Mouse (Mus musculus): ENCODE measurements around the gene Otx2. TPM values are rescaled to one million over a fixed set of nuclear protein-coding genes. Genes with fewer than 3 reads are reported as not detected.

The Otx2 gene
- polyA plus RNA-seq, 1 experiment from 2014 or later, result not detected

GRCm38 (mm10) chr14:48661151-48661550, 12.5 kb downstream of the Otx2 start:
- 0 out of 2 replicates have a peak, but pooled peaks cover 5% of the 10 kb centered on the region for H3K4me1 ChIP-seq (replicated peaks; ENCODE audit: insufficient read depth, low read length)
- no peak overlapping the region for H3K4me2 ChIP-seq (ENCODE audit: low read length)
- no peak for TF ChIP-seq CTCF (IDR thresholded peaks at IDR 0.05; ENCODE audit: low read depth)
- WGBS, result 7% methylated on average over 8 of the region's 8 CpGs
- ATAC-seq (replicated peaks; ENCODE audit: low FRiP score, low read depth) (no peak), DNase-seq (ENCODE audit: low spot score) (no peak)
- peaks cover 83% of the 10 kb centered on the region for H3K27me3 ChIP-seq (ENCODE audit: insufficient read depth, low read length)
- H3K9me3 ChIP-seq (replicated peaks; ENCODE audit: low read length), result no peaks in the 10 kb centered on the region
- H3K36me3 ChIP-seq (ENCODE audit: insufficient read depth, low read length), result no peaks in the 10 kb centered on the region
- no peak overlapping the region for H3K4me3 ChIP-seq (replicated peaks; ENCODE audit: low read depth, low read length)
- H3K27ac ChIP-seq, result no peak overlapping the region
- no peak overlapping the region for H3K9ac ChIP-seq (ENCODE audit: low read depth, low read length)

- 48% methylated on average over 4 of the region's 4 CpGs for WGBS
- DNase-seq (ENCODE audit: low spot score), result no peak
- H3K4me1 ChIP-seq (replicated peaks; ENCODE audit: insufficient read depth, low read length), result 0 out of 2 replicates have a peak, but pooled peaks cover 5% of the 10 kb centered on the region
- TF ChIP-seq CTCF (IDR thresholded peaks at IDR 0.05; ENCODE audit: low read depth), result no peak
- H3K9me3 ChIP-seq (replicated peaks; ENCODE audit: low read length), result no peaks in the 10 kb centered on the region
- H3K27me3 ChIP-seq (ENCODE audit: insufficient read depth, low read length), result peaks cover 84% of the 10 kb centered on the region
- H3K4me3 ChIP-seq (replicated peaks; ENCODE audit: low read depth, low read length), result no peak overlapping the region
- H3K36me3 ChIP-seq (ENCODE audit: insufficient read depth, low read length), result no peaks in the 10 kb centered on the region
- no peak for ATAC-seq (replicated peaks; ENCODE audit: low FRiP score, low read depth)
- H3K4me2 ChIP-seq (ENCODE audit: low read length), result no peak overlapping the region
- no peak overlapping the region for H3K9ac ChIP-seq (ENCODE audit: low read depth, low read length)
- H3K27ac ChIP-seq, result no peak overlapping the region
Observed at GRCm38 (mm10) chr14:48660593-48660992, 13.0 kb downstream of the Otx2 start.

GRCm38 (mm10) chr14:48659661-48660060, 14.0 kb downstream of the Otx2 start:
- DNase-seq (ENCODE audit: low spot score) (no peak), ATAC-seq (replicated peaks; ENCODE audit: low FRiP score, low read depth) (no peak)
- Histone ChIP-seq H3K27me3 (ENCODE audit: insufficient read depth, low read length) (peaks cover 83% of the 10 kb centered on the region), H3K36me3 (ENCODE audit: insufficient read depth, low read length) (no peaks in the 10 kb centered on the region), H3K4me1 (replicated peaks; ENCODE audit: insufficient read depth, low read length) (no peaks in the 10 kb centered on the region), H3K9me3 (replicated peaks; ENCODE audit: low read length) (no peaks in the 10 kb centered on the region), H3K9ac (ENCODE audit: low read depth, low read length) (no peak overlapping the region), H3K4me3 (replicated peaks; ENCODE audit: low read depth, low read length) (no peak overlapping the region), H3K4me2 (ENCODE audit: low read length) (no peak overlapping the region), H3K27ac (no peak overlapping the region)
- 56% methylated on average over 4 of the region's 4 CpGs for WGBS
- no peak for TF ChIP-seq CTCF (IDR thresholded peaks at IDR 0.05; ENCODE audit: low read depth)

- no peak for TF ChIP-seq CTCF (IDR thresholded peaks at IDR 0.05; ENCODE audit: low read depth)
- Histone ChIP-seq H3K9me3 (replicated peaks; ENCODE audit: low read length) (no peaks in the 10 kb centered on the region), H3K36me3 (ENCODE audit: insufficient read depth, low read length) (no peaks in the 10 kb centered on the region), H3K9ac (ENCODE audit: low read depth, low read length) (no peak overlapping the region), H3K4me1 (replicated peaks; ENCODE audit: insufficient read depth, low read length) (no peaks in the 10 kb centered on the region), H3K27me3 (ENCODE audit: insufficient read depth, low read length) (peaks cover 91% of the 10 kb centered on the region), H3K4me2 (ENCODE audit: low read length) (no peak overlapping the region), H3K27ac (no peak overlapping the region), H3K4me3 (replicated peaks; ENCODE audit: low read depth, low read length) (no peak overlapping the region)
- DNase-seq (ENCODE audit: low spot score) (no peak), ATAC-seq (replicated peaks; ENCODE audit: low FRiP score, low read depth) (no peak)
- 68% methylated on average over 6 of the region's 6 CpGs for WGBS
Observed at GRCm38 (mm10) chr14:48657241-48657640, 16.4 kb downstream of the Otx2 start.

GRCm38 (mm10) chr14:48656711-48657110, 16.9 kb downstream of the Otx2 start:
- no peak for TF ChIP-seq CTCF (IDR thresholded peaks at IDR 0.05; ENCODE audit: low read depth)
- Histone ChIP-seq H3K27ac (no peak overlapping the region), H3K4me3 (replicated peaks; ENCODE audit: low read depth, low read length) (no peak overlapping the region), H3K9me3 (replicated peaks; ENCODE audit: low read length) (no peaks in the 10 kb centered on the region), H3K4me1 (replicated peaks; ENCODE audit: insufficient read depth, low read length) (no peaks in the 10 kb centered on the region), H3K27me3 (ENCODE audit: insufficient read depth, low read length) (peaks cover 92% of the 10 kb centered on the region), H3K4me2 (ENCODE audit: low read length) (no peak overlapping the region), H3K9ac (ENCODE audit: low read depth, low read length) (no peak overlapping the region), H3K36me3 (ENCODE audit: insufficient read depth, low read length) (no peaks in the 10 kb centered on the region)
- no peak for ATAC-seq (replicated peaks; ENCODE audit: low FRiP score, low read depth)
- 21% methylated on average over 4 of the region's 4 CpGs for WGBS
- no peak for DNase-seq (ENCODE audit: low spot score)

- peaks cover 92% of the 10 kb centered on the region for H3K27me3 ChIP-seq (ENCODE audit: insufficient read depth, low read length)
- WGBS, result 3% methylated on average over 21 of the region's 21 CpGs
- H3K9me3 ChIP-seq (replicated peaks; ENCODE audit: low read length), result no peaks in the 10 kb centered on the region
- no peak for DNase-seq (ENCODE audit: low spot score)
- no peaks in the 10 kb centered on the region for H3K36me3 ChIP-seq (ENCODE audit: insufficient read depth, low read length)
- H3K4me2 ChIP-seq (ENCODE audit: low read length), result no peak overlapping the region
- H3K9ac ChIP-seq (ENCODE audit: low read depth, low read length), result no peak overlapping the region
- no peak overlapping the region for H3K4me3 ChIP-seq (replicated peaks; ENCODE audit: low read depth, low read length)
- no peak overlapping the region for H3K27ac ChIP-seq
- no peaks in the 10 kb centered on the region for H3K4me1 ChIP-seq (replicated peaks; ENCODE audit: insufficient read depth, low read length)
- TF ChIP-seq CTCF (IDR thresholded peaks at IDR 0.05; ENCODE audit: low read depth), result no peak
- no peak for ATAC-seq (replicated peaks; ENCODE audit: low FRiP score, low read depth)
Observed at GRCm38 (mm10) chr14:48655792-48656550, 17.6 kb downstream of the Otx2 start.
